Mouse (Mus musculus): ENCODE results near the gene Slc51b. TPM values are rescaled to one million over a fixed set of nuclear protein-coding genes. Genes with fewer than 3 reads are reported as not detected.

Slc51b gene
- total RNA-seq, 2 experiments from 2014 or later = not detected

- no peak for ATAC-seq (replicated peaks; ENCODE audit: low FRiP score, poor library complexity, severe bottlenecking)
Observed at GRCm38 (mm10) chr9:65411326-65411725, 11.4 kb downstream of the Slc51b start.

GRCm38 (mm10) chr9:65410378-65410777, 12.4 kb downstream of the Slc51b start:
- ATAC-seq (replicated peaks; ENCODE audit: low FRiP score, poor library complexity, severe bottlenecking) = no peak

- ATAC-seq (replicated peaks; ENCODE audit: low FRiP score, poor library complexity, severe bottlenecking) = no peak
Observed at GRCm38 (mm10) chr9:65408871-65409295, 13.9 kb downstream of the Slc51b start.

GRCm38 (mm10) chr9:65407861-65408260, 14.9 kb downstream of the Slc51b start:
- ATAC-seq (replicated peaks; ENCODE audit: low FRiP score, poor library complexity, severe bottlenecking) = no peak

GRCm38 (mm10) chr9:65407327-65407726, 15.4 kb downstream of the Slc51b start:
- ATAC-seq (replicated peaks; ENCODE audit: low FRiP score, poor library complexity, severe bottlenecking) = no peak

GRCm38 (mm10) chr9:65405184-65405449, 17.6 kb downstream of the Slc51b start:
- no peak for ATAC-seq (replicated peaks; ENCODE audit: low FRiP score, poor library complexity, severe bottlenecking)

- no peak for ATAC-seq (replicated peaks; ENCODE audit: low FRiP score, poor library complexity, severe bottlenecking)
Observed at GRCm38 (mm10) chr9:65404331-65405183, 18.2 kb downstream of the Slc51b start.

- no peak for ATAC-seq (replicated peaks; ENCODE audit: low FRiP score, poor library complexity, severe bottlenecking)
Observed at GRCm38 (mm10) chr9:65399934-65400333, 22.8 kb downstream of the Slc51b start.

GRCm38 (mm10) chr9:65398279-65398678, 24.5 kb downstream of the Slc51b start, which contains the start of gene Rasl12:
Gene Rasl12, plus strand, starts transcription at chr9:65398506.
- peak; percentile 41; the same call in 1 of the 2 replicates for ATAC-seq (replicated peaks; ENCODE audit: low FRiP score, poor library complexity, severe bottlenecking)

GRCm38 (mm10) chr9:65394360-65394759, 28.4 kb downstream of the Slc51b start:
- ATAC-seq (replicated peaks; ENCODE audit: low FRiP score, poor library complexity, severe bottlenecking) = no peak

GRCm38 (mm10) chr9:65393606-65394005, 29.1 kb downstream of the Slc51b start:
- ATAC-seq (replicated peaks; ENCODE audit: low FRiP score, poor library complexity, severe bottlenecking) = no peak

- 0 out of 2 replicates have a peak, but pooled peaks have one; percentile 38 for ATAC-seq (replicated peaks; ENCODE audit: low FRiP score, poor library complexity, severe bottlenecking)
Observed at GRCm38 (mm10) chr9:65392638-65393364, 30.0 kb downstream of the Slc51b start.

- ATAC-seq (replicated peaks; ENCODE audit: low FRiP score, poor library complexity, severe bottlenecking) = no peak
Observed at GRCm38 (mm10) chr9:65391613-65391964, 31.2 kb downstream of the Slc51b start, which contains the start of gene Kbtbd13. Gene Kbtbd13, minus strand, starts transcription at chr9:65391652.

- ATAC-seq (replicated peaks; ENCODE audit: low FRiP score, poor library complexity, severe bottlenecking) = no peak
Observed at GRCm38 (mm10) chr9:65390752-65391612, 31.8 kb downstream of the Slc51b start.

- ATAC-seq (replicated peaks; ENCODE audit: low FRiP score, poor library complexity, severe bottlenecking) = no peak
Observed at GRCm38 (mm10) chr9:65386373-65387140, 36.2 kb downstream of the Slc51b start.

GRCm38 (mm10) chr9:65384276-65384675, 38.5 kb downstream of the Slc51b start:
- no peak; the same call in 1 of the 2 replicates for ATAC-seq (replicated peaks; ENCODE audit: low FRiP score, poor library complexity, severe bottlenecking)

- no peak for ATAC-seq (replicated peaks; ENCODE audit: low FRiP score, poor library complexity, severe bottlenecking)
Observed at GRCm38 (mm10) chr9:65382751-65383097, 40.0 kb downstream of the Slc51b start.

GRCm38 (mm10) chr9:65382031-65382750, 40.6 kb downstream of the Slc51b start:
- no peak for ATAC-seq (replicated peaks; ENCODE audit: low FRiP score, poor library complexity, severe bottlenecking)

Measured in erythroid progenitor cell, adult 5-6 weeks (primary cell).